Mouse (Mus musculus) liver, postnatal 0 days (tissue): ENCODE data around the gene Tmeff2. TPM values are rescaled to one million over a fixed set of nuclear protein-coding genes. Genes with fewer than 3 reads are reported as not detected.

Experiments
- ATAC-seq: fragments of 200-750 bp; cut with Nextera tagmentation; 2 replicates; pipeline ENCODE4 v1.8.0; 2017; ENCODE audit warnings: mild to moderate bottlenecking, moderate library complexity
- DNase-seq: peaks from one replicate; pipeline ENCODE4 v3.0.0-alpha.2; 2016
- H3K27ac ChIP-seq: fragments of 300-500 bp; sonication (generic); 2 replicates; pipeline ENCODE4 v1.5.1; 2014; ENCODE audit warnings: antibody characterized with exemption, moderate library complexity, mild to moderate bottlenecking, low read depth
- H3K27me3 ChIP-seq: fragments of 300-500 bp; sonication (generic); 2 replicates; pipeline ENCODE4 v1.6.1; 2014; ENCODE audit warnings: low read length, control low read depth, mixed read lengths; ENCODE audit not compliant: insufficient read depth
- H3K36me3 ChIP-seq: fragments of 300-500 bp; sonication (generic); replicated peaks from 2 replicates; pipeline ENCODE4 v1.6.1; 2014; ENCODE audit warnings: mild to moderate bottlenecking, control low read depth, low read length, moderate library complexity, mixed read lengths; ENCODE audit not compliant: insufficient read depth
- H3K4me1 ChIP-seq: fragments of 300-500 bp; sonication (generic); 2 replicates; pipeline ENCODE4 v1.6.1; 2014; ENCODE audit warnings: antibody characterized with exemption, mild to moderate bottlenecking, control low read depth; ENCODE audit not compliant: insufficient read depth
- H3K4me2 ChIP-seq: fragments of 300-500 bp; sonication (generic); 2 replicates; pipeline ENCODE4 v1.6.1; 2014; ENCODE audit warnings: low read depth, mild to moderate bottlenecking, low read length, moderate library complexity, mixed read lengths
- H3K4me3 ChIP-seq: fragments of 300-500 bp; sonication (generic); 2 replicates; pipeline ENCODE4 v1.5.1; 2014; ENCODE audit warnings: low read depth, low read length
- H3K9ac ChIP-seq: fragments of 300-500 bp; sonication (generic); replicated peaks from 2 replicates; pipeline ENCODE4 v1.6.1; 2014; ENCODE audit warnings: mild to moderate bottlenecking, moderate library complexity
- H3K9me3 ChIP-seq: fragments of 300-500 bp; sonication (generic); 2 replicates; pipeline ENCODE4 v1.6.1; 2016; ENCODE audit warnings: mild to moderate bottlenecking, control low read depth, low read length, mixed read lengths
- CTCF ChIP-seq: sonication (generic); IDR thresholded peaks from 2 replicates; pipeline ENCODE4 v1.5.1; 2016; ENCODE audit warnings: antibody characterized with exemption, low read depth
- EP300 ChIP-seq: IDR thresholded peaks from 2 replicates; pipeline ENCODE4 v1.6.1; 2016; ENCODE audit warnings: antibody characterized with exemption, low read depth, mild to moderate bottlenecking
- WGBS: fragments of 180-500 bp; shearing (Covaris S2); extraction: QIAGEN DNeasy Blood & Tissue Kit; methylation state at CpG from one replicate; pipeline ENCODE4 v1.1.7; 2014; ENCODE audit not compliant: insufficient replicate concordance; 5-methylcytosine and 5-hydroxymethylcytosine counted together
- microRNA-seq: library from miRNA; unstranded; fragments of <30 nt; microRNA quantifications from one replicate; pipeline ENCODE4, GENCODE M21; 2016
- polyA plus RNA-seq: library from polyadenylated mRNA; unstranded; fragments of >200 nt; fragmentation: Nextera tagmentation; extraction: Ambion mirVana; gene quantifications from 2 replicates; pipeline ENCODE4 v1.2.1, GENCODE M21; 2015

The Tmeff2 gene
- polyA plus RNA-seq, 1 experiment from 2014 or later = 0.59 TPM

- DNase-seq (no peak), ATAC-seq (no peak)
- H3K27ac ChIP-seq = no peak overlapping the region
- no peak overlapping the region for H3K9ac ChIP-seq
- no peaks in the 10 kb centered on the region for H3K9me3 ChIP-seq
- H3K27me3 ChIP-seq = no peaks in the 10 kb centered on the region
- WGBS = 71% methylated on average over 11 of the region's 11 CpGs
- no peaks in the 10 kb centered on the region for H3K4me1 ChIP-seq
- TF ChIP-seq EP300 (no peak), CTCF (no peak)
- H3K4me2 ChIP-seq = no peak overlapping the region
- H3K36me3 ChIP-seq = no peaks in the 10 kb centered on the region
- H3K4me3 ChIP-seq = no peak overlapping the region
These were observed 298.8 kb downstream of the Tmeff2 start for GRCm38 (mm10) chr1:51199088-51199830.

- Histone ChIP-seq H3K4me3 (no peak overlapping the region), H3K4me1 (no peaks in the 10 kb centered on the region), H3K9ac (no peak overlapping the region), H3K27me3 (no peaks in the 10 kb centered on the region), H3K27ac (no peak overlapping the region), H3K4me2 (no peak overlapping the region), H3K36me3 (no peaks in the 10 kb centered on the region), H3K9me3 (no peaks in the 10 kb centered on the region)
- TF ChIP-seq EP300 (no peak), CTCF (no peak)
- DNase-seq (no peak), ATAC-seq (no peak)
- 87% methylated on average over 3 of the region's 3 CpGs for WGBS
These were observed 299.5 kb downstream of the Tmeff2 start for GRCm38 (mm10) chr1:51199954-51200353.

GRCm38 (mm10) chr1:51215631-51216030 lies 315.2 kb downstream of the Tmeff2 start:
- H3K4me2 ChIP-seq = no peak overlapping the region
- H3K27ac ChIP-seq = no peak overlapping the region
- H3K4me3 ChIP-seq = no peak overlapping the region
- H3K4me1 ChIP-seq = no peaks in the 10 kb centered on the region
- no peaks in the 10 kb centered on the region for H3K9me3 ChIP-seq
- ATAC-seq (no peak), DNase-seq (no peak)
- WGBS = 74% methylated on average over 3 of the region's 3 CpGs
- H3K9ac ChIP-seq = no peak overlapping the region
- TF ChIP-seq CTCF = no peak
- TF ChIP-seq EP300 = no peak
- H3K27me3 ChIP-seq = no peaks in the 10 kb centered on the region
- H3K36me3 ChIP-seq = no peaks in the 10 kb centered on the region

- no peak overlapping the region for H3K9ac ChIP-seq
- H3K4me1 ChIP-seq = no peaks in the 10 kb centered on the region
- H3K9me3 ChIP-seq = no peaks in the 10 kb centered on the region
- ATAC-seq = no peak
- no peak overlapping the region for H3K4me3 ChIP-seq
- TF ChIP-seq EP300 (no peak), CTCF (no peak)
- H3K27me3 ChIP-seq = no peaks in the 10 kb centered on the region
- H3K27ac ChIP-seq = no peak overlapping the region
- WGBS = 72% methylated on average over 5 of the region's 5 CpGs
- H3K36me3 ChIP-seq = no peaks in the 10 kb centered on the region
- no peak for DNase-seq
- no peak overlapping the region for H3K4me2 ChIP-seq
These were observed 316.0 kb downstream of the Tmeff2 start for GRCm38 (mm10) chr1:51216292-51217050.

GRCm38 (mm10) chr1:51217227-51217626 lies 316.8 kb downstream of the Tmeff2 start:
- no peak for ATAC-seq

GRCm38 (mm10) chr1:51225156-51225555 lies 324.7 kb downstream of the Tmeff2 start:
- Histone ChIP-seq H3K4me3 (no peak overlapping the region), H3K4me1 (no peaks in the 10 kb centered on the region), H3K27me3 (no peaks in the 10 kb centered on the region), H3K9me3 (no peaks in the 10 kb centered on the region), H3K9ac (no peak overlapping the region), H3K4me2 (no peak overlapping the region), H3K27ac (no peak overlapping the region), H3K36me3 (no peaks in the 10 kb centered on the region)
- ATAC-seq = no peak
- DNase-seq = no peak
- no peak for TF ChIP-seq EP300
- TF ChIP-seq CTCF = no peak
- WGBS = 67% methylated on average over 7 of the region's 7 CpGs

More at GRCm38 (mm10) chr1:51217227-51217626, 316.8 kb downstream of the Tmeff2 start:
- 76% methylated on average over 7 of the region's 7 CpGs for WGBS
- H3K4me3 ChIP-seq = no peak overlapping the region
- no peaks in the 10 kb centered on the region for H3K4me1 ChIP-seq
- no peaks in the 10 kb centered on the region for H3K9me3 ChIP-seq
- no peak overlapping the region for H3K4me2 ChIP-seq
- no peak for DNase-seq
- H3K27me3 ChIP-seq = no peaks in the 10 kb centered on the region
- H3K9ac ChIP-seq = no peak overlapping the region
- TF ChIP-seq CTCF (no peak), EP300 (no peak)
- H3K36me3 ChIP-seq = no peaks in the 10 kb centered on the region
- no peak overlapping the region for H3K27ac ChIP-seq

Small RNA genes lying within 50 kb of the gene (microRNA-seq; reads per million reads assigned to microRNA genes)
- gene Gm25736 = not detected
